Mouse (Mus musculus): ENCODE results near the gene Srf.

Gene Srf

DNA sequence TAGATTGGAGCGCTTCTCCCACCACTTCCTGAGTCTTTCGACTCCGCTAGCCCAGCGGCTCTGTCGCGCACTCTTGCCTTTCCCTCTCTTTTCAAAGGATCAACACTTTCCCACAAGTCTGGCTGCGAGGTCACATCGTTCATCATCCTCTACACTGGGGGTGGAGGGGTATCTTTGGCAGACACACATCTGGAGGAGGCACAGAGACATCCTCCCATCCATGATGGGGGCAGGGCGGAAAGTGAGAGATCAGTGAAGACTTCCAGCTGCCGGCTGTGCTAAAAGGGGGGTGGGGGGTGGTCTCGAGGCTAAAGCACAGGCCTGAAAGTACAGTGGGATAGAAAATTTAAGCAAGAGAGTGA lies 590 bp upstream of the Srf start:
- DNase-seq (ENCODE audit: low read depth): no peak

DNA sequence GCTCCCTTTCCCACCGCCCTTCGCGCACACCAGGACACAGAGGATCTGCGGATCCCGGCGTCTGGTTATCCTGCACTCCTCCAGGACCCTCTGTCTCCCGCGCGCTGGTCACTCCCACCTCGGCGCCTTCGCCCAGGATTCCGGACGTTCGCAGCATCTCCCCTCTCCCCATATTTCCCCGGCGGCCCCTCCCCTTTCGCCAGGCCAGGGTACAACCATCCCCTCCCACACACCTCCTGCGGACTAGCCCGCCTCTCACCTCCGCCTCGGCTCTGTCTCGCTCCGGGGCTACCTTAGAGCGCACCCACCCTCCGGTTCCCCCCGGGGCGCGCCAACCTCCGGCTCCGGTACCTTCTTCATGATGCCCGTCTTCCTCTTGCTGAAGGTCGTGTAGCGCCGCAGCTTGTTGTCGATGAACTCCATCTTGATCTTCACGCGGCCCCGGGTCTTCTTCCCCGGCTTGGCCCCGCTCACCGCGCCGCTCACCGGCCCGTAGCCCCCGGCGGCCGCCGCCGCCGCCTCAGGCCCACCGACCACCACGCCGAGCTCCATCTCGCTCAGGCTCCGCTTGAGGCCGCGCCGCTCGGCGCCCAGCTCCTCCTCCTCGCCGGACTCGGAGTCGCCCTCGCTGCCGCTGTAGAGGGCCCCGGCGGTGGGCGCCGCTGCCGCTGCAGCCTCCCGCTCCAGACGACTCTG lies 850 bp downstream of the Srf start:
- DNase-seq (ENCODE audit: low read depth): no peak

DNA sequence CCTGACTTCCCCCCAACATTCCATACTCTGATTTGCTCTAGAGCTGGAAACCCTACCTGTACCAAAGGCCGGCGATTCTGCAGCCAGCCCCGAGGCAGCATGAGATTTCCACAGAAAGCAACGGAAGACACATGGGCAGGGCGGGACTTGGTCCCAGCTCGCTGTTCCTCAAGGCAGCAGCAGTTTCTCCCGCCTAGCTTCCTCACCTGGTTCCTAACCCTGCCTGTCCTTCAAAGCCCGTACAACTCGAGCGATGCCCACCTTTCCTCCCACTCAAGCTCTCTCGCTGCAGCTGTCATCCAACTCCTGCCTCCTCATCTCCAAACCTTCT lies 1.4 kb downstream of the Srf start:
- no peak for DNase-seq (ENCODE audit: low read depth)

DNA sequence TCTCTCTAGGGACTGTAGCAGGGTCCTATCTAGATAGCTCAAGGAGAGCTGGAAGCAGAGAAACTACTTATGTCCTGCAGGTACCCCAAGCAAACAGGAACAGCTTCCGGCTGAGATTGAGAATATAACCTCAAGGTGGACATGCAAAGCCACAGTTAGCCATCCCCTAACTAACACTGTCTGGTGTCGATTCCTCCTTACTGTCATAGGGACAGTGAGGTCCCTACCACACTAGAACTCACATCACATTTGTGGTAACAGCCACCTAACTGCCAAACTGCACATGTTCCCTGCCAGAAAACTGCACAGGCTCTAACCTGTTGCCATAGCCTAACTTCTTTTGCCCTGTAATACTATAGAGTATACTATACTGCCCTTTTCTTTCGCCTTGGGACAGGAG lies 2.0 kb downstream of the Srf start:
- no peak for DNase-seq (ENCODE audit: low read depth)

DNA sequence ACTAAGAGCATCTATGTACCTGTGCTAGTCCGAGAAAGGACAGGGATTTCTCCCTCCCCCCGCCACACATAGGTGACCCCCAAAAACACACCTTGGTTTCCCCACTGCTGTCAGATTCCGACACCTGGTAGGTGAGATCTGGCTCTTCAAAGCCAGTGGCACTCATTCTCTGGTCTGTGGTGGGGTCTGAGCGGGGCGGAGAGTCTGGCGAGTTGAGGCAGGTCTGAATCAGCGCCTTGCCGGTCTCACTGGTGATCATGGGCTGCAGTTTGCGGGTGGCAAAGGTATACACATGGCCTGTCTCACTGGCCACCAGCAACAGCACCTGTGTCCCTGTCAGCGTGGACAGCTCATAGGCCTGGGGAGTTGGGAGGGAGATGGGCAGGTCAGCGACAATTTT lies 2.5 kb downstream of the Srf start:
- no peak for DNase-seq (ENCODE audit: low read depth)

DNA sequence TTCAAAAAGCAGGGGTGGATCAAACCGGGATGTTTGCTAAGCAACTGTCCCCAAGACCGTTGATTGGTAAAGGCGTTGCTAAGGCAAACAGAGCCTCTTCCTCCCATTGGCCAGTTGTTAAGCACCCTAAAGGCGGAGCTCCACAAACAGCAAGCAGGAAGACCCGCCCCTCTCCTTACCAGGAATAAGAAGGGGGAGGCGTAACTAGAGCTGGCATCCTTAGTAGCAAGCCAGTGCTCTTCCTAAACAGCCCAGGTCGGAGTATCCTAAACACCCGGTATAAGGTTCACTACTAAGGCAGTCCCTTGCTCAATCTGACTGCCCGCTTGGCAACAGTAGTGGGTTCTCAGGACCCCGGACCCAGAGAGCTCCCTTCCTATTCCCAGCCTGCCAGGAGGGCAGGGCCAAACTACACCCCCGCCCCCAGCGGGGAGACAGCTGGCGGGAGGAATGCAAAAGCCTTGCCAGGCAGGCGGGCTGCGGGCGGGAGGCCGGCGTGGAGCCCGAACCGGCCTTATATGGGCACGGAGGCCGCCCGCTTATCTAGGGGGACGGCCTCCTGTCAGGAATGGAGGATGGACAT lies 3.0 kb downstream of the Srf start:
- DNase-seq (ENCODE audit: low read depth): peak; percentile 94

DNA sequence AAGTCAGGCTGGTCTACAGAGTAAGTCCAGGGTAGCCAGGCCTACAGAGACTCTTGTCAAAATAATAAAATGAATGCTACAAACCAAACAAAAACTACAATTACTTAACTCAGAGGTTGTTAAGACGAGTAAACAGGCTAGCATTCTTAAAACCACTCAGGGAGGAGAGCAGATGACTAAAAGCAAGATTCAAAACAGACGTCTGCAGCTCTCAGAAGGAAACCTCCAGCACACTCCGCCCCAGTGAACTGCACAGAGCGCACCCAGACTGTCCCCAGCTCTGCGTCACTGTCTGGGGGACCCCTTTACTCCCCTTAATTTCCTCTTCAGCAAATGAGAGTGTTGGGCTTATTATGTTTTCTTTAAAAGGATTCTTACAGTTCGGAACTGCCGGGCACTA lies 3.8 kb downstream of the Srf start:
- DNase-seq (ENCODE audit: low read depth): no peak

DNA sequence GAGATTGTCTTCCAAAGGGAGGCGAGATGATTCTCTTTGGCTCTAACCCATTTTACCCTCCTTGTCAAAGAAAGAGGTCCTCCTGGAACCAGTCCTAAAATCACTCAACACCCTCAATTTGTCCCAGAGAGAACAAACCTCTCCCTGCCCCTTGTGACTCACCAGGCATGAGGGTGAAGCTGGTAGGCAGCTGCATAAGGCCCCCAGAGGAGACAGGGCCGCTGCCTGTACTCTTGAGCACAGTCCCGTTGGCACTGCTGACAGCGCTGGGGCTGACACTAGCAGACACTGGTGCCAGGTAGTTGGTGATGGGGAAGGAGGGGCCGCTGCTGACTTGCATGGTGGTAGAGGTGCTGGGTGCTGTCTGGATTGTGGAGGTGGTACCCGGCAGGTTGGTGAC lies 4.6 kb downstream of the Srf start:
- DNase-seq (ENCODE audit: low read depth): no peak

DNA sequence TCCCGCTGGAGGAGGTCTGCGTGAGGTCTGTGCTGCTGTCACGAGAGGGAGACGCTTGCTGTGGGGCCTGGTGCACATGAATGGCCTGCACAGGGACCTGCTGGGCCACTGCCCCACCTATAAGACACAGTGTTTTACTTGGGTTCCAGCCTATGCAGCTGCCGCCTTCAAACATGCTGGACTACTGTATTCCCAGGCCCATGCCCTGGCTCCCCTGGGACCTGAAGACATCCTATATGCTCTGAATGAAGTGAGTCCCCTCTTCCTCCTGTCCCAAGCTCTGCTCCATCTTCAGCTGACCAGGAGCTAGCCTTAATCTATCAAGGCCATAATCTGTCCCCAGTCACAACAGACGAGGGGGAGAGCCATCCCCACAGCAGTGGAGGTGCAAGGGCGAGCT lies 5.1 kb downstream of the Srf start:
- no peak for DNase-seq (ENCODE audit: low read depth)

DNA sequence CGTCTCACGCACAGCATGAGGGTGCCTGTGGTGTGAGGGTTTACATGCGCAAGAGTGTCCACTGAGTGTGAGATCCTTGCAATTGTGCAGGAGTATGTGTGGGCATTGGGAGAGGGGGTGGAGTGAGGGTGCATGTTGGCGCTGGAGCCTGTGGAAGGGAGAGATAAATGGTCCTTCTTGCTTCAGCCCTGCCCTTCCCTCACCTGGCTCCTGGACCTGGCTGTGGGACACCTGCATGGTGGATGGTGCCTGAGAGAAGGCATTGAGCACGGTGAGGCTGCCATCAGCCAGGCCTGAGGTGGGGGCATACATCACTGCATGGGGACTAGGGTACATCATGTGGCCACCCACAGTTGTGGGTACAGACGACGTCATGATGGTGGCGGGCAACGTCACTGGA lies 6.3 kb downstream of the Srf start:
- no peak for DNase-seq (ENCODE audit: low read depth)

DNA sequence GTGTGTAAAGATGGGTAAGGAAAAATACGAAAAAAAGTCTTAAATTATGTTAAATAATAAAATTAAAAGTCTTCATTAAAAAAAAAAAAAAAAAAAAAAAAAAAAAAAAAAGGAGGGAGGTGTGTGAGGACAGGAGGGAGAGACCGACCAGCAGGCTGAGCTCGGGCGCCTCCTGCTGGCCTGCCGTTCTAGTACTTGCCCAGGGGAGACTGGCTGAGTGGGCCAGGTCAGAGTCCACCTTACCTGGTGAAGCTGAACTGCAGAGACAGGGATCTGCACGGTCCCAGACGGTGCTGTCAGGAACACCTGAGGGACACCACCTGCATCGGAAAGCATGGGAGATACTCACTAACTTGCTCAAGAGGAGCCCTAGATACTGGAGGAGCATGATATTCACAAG lies 6.8 kb downstream of the Srf start:
- no peak for DNase-seq (ENCODE audit: low read depth)

DNA sequence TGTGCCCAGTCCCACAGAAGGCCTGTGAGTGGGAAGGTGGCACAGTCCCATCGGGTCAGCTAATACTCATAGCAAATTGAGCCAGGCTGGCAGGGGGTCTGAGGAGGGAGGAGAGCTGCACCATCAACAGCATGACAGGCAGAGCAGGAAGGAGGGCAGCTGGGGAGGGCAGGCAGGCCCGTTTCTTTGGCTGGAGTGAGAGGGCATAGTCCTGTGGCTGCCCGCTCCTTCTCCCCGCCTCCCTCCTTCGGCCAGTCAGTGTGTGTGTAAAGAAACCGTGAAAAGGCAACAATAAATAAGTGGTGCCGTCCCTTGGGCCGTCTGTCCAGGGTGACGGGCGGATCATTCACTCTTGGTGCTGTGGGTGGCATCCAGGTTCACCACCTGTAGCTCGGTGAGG lies 7.2 kb downstream of the Srf start:
- DNase-seq (ENCODE audit: low read depth): no peak

DNA sequence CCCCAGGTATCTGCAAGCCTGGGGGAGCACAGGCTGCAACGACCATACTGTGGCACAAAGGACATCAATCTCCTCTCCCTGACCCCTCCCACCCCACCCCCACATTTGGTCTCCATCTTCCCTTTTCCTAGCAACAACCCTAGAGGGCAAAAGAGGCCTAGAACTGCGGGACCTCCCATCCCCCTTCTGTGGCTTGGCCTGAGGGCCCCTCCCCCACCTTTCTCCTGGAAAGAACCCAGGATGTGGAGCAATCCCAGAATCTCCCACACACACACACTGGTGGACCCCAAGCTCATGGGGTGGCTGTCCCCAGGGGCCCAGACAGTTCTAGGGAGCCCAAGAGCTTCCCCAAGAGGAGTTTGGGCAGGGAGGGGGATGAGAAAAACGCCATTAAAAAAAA lies 8.1 kb downstream of the Srf start:
- DNase-seq (ENCODE audit: low read depth): no peak

DNA sequence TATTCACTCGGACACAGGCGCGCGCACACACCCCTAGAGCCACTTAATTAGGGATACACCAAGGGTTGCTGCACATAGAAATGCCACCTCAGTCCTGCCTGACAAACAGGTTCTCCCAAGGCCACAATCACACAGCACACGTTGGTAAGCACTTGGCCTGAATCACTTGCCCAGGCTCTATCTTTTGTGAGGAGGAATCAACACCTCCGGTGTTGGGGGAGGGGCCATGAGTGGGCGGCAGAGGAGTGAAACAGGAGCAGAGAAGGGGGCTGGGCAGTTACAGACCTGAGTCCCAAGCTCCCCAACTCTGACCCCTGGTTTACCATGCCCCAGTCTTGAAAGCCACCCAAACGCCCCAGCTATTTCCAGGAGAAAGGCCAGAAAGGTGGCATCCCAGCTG lies 9.0 kb downstream of the Srf start:
- no peak for DNase-seq (ENCODE audit: low read depth)

DNA sequence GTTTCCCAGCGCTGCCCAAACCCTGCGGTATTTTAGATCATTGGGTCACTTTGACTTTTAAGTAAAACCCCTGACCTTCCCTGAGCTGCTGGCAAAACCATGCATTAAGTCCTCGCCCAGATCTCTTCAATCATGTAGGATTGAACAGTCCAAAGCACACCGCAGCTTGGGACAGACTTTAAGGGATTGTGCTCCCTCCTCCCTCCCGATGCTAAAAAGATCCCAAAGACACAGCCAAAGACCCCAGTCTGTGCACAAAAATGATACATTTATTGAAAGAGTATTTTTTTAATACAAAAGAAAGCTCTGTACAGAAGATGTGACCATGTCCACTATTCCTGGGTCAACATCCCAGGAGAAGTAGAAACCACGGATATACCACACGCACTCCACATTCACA lies 9.4 kb downstream of the Srf start:
- DNase-seq (ENCODE audit: low read depth): no peak

DNA sequence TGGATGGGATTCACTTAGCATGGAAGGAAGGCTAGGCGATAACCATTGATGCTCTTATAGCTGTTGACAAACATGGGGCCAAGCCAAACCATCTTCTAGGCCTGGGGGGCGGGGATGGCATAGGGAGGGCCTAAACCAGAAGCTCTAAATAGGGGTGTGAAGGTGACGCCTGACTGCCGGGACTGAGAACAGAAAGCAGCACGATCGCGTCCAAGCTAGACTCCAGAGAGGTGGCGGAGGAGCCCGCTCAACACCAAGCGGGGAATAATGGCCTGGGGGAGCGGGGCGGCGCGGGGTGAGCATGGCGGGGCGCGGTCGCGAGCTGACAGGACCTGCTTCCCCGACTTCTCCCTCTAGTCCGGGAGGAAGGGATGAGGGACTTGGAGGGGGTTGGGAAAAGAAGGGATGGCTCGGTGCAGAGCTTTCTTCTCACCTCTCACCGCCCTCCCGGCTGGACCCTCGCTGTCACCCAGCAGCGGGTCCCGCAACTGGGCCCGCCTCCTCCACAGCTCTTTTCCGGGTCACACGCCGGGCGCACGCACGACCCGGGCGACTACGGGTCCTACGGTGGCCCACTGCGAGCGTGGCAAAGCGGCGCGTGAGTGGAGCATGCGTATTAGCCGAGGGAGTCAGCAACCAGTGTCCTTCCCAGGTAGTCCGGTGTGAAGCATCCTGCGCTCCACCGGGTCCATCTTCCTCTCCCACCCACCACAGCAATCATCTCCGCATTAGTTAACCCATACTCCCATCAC lies 10.0 kb downstream of the Srf start, which contains the start of gene Cul9:
Cul9 (minus strand) TSS at position 576 of the 752 bp plus-strand sequence.
- DNase-seq (ENCODE audit: low read depth): no peak

DNA sequence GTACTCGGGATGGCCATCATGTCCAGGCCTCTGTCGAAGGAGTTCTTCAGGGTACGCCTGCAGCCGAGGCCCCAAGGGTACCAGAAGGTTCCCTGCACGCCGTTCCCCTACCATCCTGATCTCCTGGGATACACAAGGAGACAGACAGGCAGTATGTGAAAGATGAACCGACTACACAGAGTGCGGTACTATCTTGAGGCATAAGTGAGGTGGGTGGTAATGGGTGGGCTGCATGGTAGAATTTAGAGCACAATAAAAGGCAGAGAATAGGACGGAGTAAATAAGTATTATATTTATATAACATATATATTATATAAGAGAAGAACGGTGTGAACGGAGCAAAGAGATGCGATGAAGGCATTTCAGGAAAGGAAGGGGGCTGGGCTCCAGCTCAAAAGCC lies 12.3 kb downstream of the Srf start:
- DNase-seq (ENCODE audit: low read depth): no peak

DNA sequence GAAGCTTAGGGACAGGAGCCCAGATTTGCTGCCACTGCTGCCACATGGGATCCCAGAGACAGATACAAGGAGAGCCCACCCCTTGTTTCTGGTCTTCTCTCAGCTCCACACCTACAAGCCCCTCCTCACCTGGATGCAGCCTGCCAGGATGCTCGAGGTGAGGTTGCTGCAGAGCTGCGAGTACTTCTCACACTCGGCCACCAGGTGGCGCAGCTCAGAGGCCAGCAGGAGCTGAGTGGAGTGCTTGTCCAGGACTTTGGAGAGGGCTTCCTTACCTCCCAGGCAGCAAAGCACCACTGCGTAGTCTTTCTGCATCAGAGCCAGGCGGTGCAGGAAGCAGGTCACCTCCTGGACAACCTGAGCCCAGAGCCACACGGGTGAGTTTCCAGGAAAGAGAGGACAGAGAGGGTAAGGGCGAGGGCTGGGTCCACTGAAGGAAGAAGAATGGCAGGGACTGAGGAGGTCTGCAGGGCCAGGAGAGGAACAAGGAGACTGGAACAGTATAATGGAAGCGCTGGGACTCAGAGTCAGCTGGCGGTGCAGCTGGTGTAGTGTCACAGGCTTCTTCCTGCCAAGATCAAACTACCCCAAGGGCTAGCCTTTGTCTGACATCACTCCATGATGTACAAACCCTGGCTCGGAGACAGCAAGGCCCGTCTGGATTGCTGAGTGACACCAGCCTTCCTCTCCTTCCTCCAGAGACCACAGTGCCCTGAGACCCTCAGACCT lies 30.2 kb downstream of the Srf start:
- DNase-seq (ENCODE audit: low read depth): peak; percentile 19

DNA sequence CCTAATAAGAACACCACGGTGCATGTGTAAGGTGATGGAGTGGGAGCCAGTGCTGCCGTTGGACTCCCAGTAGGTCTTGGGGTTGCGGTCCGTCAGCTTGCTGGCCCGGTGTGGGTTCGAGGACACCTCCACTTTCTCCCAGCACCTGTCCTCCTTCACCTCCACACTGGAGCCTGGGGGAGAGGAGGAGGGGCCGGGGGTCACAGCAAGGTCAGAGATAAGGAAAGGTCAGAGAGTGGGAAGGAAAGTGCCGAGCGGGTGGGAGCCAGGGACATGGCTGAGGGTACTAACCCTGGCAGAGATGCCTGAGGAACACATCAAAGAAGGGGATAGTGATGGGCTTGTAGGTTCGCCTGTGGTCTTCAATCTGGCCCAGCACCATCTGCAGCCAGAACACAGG lies 30.9 kb downstream of the Srf start:
- DNase-seq (ENCODE audit: low read depth): no peak

DNA sequence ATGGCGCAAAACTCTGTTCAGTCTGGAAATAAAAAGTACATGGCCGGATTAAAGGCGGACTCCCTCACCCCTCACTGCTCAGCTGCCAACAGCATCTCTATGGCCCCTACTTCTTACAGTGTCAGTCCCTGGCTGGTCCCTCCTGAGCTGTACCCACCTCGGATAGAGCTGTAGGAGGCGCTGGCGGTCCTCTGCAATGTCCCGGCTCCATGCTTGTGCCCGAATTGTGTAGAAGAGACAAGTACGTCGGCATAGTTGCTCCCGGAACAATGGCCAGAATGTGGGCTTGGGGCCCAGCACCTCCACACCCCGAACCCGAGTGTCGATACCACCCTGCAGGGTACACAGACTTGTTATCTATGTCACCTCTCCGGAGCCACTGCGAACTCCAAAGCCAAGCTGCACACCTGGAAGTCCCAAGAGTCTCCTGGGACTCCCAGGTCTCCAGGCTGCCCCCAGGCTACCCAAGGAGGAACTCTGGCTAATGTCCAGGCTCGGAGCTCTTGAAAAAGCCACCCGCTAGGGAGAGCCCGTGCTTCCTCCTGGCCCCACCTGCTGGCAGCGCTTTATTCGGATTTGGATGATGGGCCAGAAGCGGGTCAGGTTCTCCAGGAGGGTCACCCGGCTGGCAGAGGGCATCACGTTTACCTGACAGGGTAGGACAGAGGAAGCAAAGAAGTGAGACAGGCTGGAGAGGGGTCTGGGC lies 33.9 kb downstream of the Srf start:
- no peak for DNase-seq (ENCODE audit: low read depth)

DNA sequence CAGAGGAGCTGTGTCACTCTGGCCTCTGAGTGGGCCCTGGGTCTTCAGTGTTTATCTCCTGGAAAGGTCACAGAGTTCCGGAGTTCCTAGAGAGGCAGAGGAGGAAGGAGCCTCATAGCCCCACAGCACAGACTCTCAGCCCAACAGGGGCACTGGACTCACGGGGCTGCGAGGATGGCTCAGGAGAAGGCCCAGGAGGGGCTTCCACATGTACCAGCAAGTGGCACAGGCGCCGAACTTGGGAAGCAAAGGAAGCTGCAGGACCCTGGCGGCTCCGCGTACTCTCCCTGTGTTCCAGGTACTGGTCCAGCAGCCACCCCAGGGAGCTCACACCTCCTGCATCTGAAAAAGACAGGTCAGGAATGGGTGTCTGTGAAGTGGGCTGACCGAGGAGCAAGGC lies 34.8 kb downstream of the Srf start:
- no peak for DNase-seq (ENCODE audit: low read depth)

DNA sequence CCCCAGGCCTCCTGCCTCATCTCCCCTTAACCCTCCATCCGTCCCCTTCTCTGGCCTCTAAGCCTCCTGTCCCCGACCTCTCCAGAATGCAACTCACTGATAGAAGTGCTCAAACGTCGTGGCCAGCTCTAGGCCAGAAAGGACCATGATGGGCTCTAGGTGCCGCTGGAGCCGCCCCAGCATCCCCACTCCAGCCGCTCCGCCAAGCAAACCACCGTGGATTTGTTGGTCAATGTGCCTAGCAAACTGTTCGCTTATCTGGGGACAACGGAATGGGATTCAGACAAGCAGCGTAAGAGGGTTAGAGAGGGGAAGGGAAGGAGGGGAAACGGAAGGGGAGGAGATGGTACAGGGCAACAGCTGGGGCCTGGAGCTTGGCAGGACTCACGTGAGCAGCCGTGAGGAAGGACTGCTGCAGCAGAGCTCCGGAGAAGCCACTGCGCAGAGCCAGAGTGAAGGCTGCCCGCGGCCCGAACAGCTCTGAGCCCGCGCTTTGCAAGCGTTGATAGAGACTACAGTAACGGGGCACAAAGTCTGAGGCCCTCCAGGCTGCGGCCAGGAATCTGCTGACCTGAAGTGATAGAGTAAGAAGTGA lies 35.5 kb downstream of the Srf start:
- DNase-seq (ENCODE audit: low read depth): no peak

All from fibroblast of lung, adult 2 months (primary cell).